Mouse (Mus musculus) thymus, postnatal 25 days (tissue): Measurements from ENCODE around the gene Vmn1r107.
"Not testable (repeated sequence)": the region's sequence is repeated elsewhere in the genome, so short reads cannot be mapped to it uniquely, and the experiment has no call there.

Source experiments
- DNase-seq: peaks from one replicate; pipeline ENCODE4 v3.0.0; 2022

Gene Vmn1r107

GRCm38 (mm10) chr7:20668618-20669017 lies at the start of gene Vmn1r107:
Vmn1r107 (plus strand) TSS chr7:20668918.
- DNase-seq: not testable (repeated sequence)

GRCm38 (mm10) chr7:20703116-20703515 lies 34.4 kb downstream of the Vmn1r107 start, which contains the start of gene Vmn1r111:
Vmn1r111 (minus strand) TSS chr7:20703216.
- DNase-seq: not testable (repeated sequence)
